Mouse (Mus musculus) frontal cortex, postnatal 36 days (tissue): ENCODE measurements around the gene Gm17334.

ENCODE experiments used
- DNase-seq, 2 experiments: peaks; one replicate each; pipeline ENCODE4 v3.0.0; 2022; ENCODE audit warnings: low spot score in 2 of 2

Gene Gm17334

GRCm38 (mm10) chr11:53796409-53797151, 23.6 kb upstream of the Gm17334 start:
- no peak for DNase-seq

GRCm38 (mm10) chr11:53795813-53796212, 22.8 kb upstream of the Gm17334 start:
- DNase-seq, result no peak

GRCm38 (mm10) chr11:53794671-53795557, 21.9 kb upstream of the Gm17334 start:
- DNase-seq, result no peak

- DNase-seq, result no peak
Measured at GRCm38 (mm10) chr11:53794015-53794414, 21.0 kb upstream of the Gm17334 start.

- DNase-seq, result peak; percentile 15 to 72
Measured at GRCm38 (mm10) chr11:53792986-53793385, 20.0 kb upstream of the Gm17334 start.

GRCm38 (mm10) chr11:53789277-53789676, 16.3 kb upstream of the Gm17334 start:
- no peak for DNase-seq

- no peak for DNase-seq
Measured at GRCm38 (mm10) chr11:53788196-53788595, 15.2 kb upstream of the Gm17334 start.

- no peak for DNase-seq
Measured at GRCm38 (mm10) chr11:53786058-53787031, 13.4 kb upstream of the Gm17334 start.

GRCm38 (mm10) chr11:53785311-53785936, 12.4 kb upstream of the Gm17334 start:
- no peak for DNase-seq

- DNase-seq, result no peak
Measured at GRCm38 (mm10) chr11:53783288-53783687, 10.3 kb upstream of the Gm17334 start.

- DNase-seq, result no peak
Measured at GRCm38 (mm10) chr11:53781964-53782363, 9.0 kb upstream of the Gm17334 start.

- DNase-seq, result no peak
Measured at GRCm38 (mm10) chr11:53781201-53781775, 8.3 kb upstream of the Gm17334 start.

GRCm38 (mm10) chr11:53780262-53780661, 7.3 kb upstream of the Gm17334 start:
- DNase-seq, result no peak

- DNase-seq, result no peak
Measured at GRCm38 (mm10) chr11:53779808-53780207, 6.8 kb upstream of the Gm17334 start.

GRCm38 (mm10) chr11:53778455-53778854, 5.5 kb upstream of the Gm17334 start:
- no peak for DNase-seq

GRCm38 (mm10) chr11:53777736-53778135, 4.7 kb upstream of the Gm17334 start:
- no peak for DNase-seq

- no peak for DNase-seq
Measured at GRCm38 (mm10) chr11:53774659-53775255, 1.8 kb upstream of the Gm17334 start.

GRCm38 (mm10) chr11:53773641-53774360, 814 bp upstream of the Gm17334 start:
- DNase-seq, result no peak

- no peak for DNase-seq
Measured at GRCm38 (mm10) chr11:53772536-53772935, 451 bp downstream of the Gm17334 start.
